Mouse (Mus musculus) stomach, postnatal 0 days (tissue): ENCODE measurements around the gene Arhgap10.

Experiments
- CTCF ChIP-seq: IDR thresholded peaks from 2 replicates; pipeline ENCODE4 v1.5.1; 2016; ENCODE audit warnings: antibody characterized with exemption, low read depth, mild to moderate bottlenecking, moderate library complexity
- EP300 ChIP-seq: optimal IDR thresholded peaks from 2 replicates; pipeline ENCODE3; 2016; ENCODE audit warnings: antibody characterized with exemption

GRCm38 (mm10) chr8:77496253-77496652, 21.5 kb downstream of the Arhgap10 start:
- TF ChIP-seq CTCF (no peak), EP300 (no peak)
